8 mouse cellular contexts compared by ENCODE assay signal in the genomic region with DNA sequence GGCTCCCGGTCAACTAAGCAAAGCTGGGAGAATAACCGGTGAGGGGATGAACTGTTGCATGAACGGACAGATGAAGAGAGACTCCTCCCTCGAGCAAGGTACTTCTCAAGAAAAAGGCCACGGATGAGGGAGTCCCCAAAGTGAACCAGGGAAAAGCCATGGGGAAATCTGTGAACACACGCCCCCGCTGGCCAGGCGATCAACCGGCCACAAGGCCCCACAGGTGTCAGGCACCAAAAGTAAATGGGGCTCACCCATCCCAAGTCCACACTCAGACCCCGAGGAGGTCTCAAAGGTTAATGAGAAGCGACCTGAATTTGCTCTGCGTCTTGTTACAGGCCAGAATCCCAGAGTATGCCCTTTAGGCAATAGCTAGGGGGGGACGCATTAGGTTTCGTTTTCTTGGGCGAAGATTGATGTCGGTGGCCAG. TPM values are rescaled to one million over a fixed set of nuclear protein-coding genes. Genes with fewer than 3 reads are reported as not detected.
A peak's percentile ranks its signal among the peaks of the same experiment; 100 is the strongest.
DNase-seq lines count a peak whose midpoint lies in the region; ATAC-seq lines count a peak whose summit lies in the region.

No protein-coding gene starts in this region.

- H3K4me2 ChIP-seq in embryonic facial prominence, embryonic 15.5 days (replicated peaks), result peak overlapping the region; percentile 73
- peak overlapping the region; percentile 68 for H3K4me2 ChIP-seq in stomach, embryonic 16.5 days (ENCODE audit: low read depth, low read length)

- H3K4me1 ChIP-seq in embryonic facial prominence, embryonic 15.5 days, result peaks cover 20% of the 10 kb centered on the region
- peaks cover 33% of the 10 kb centered on the region for H3K4me1 ChIP-seq in midbrain, embryonic 10.5 days
- H3K4me1 ChIP-seq in stomach, embryonic 16.5 days (ENCODE audit: control insufficient read depth, insufficient read depth, low read length), result peaks cover 11% of the 10 kb centered on the region; the same call in 1 of the 2 replicates

- no peak for ATAC-seq in embryonic facial prominence, embryonic 15.5 days (ENCODE audit: insufficient number of reproducible peaks, low FRiP score, low TSS enrichment, low read depth)
- ATAC-seq in stomach, embryonic 16.5 days (ENCODE audit: insufficient read depth, low FRiP score), result 0 out of 2 replicates have a peak, but pooled peaks have one; percentile 0

- no peaks in the 10 kb centered on the region for H3K9me3 ChIP-seq in embryonic facial prominence, embryonic 15.5 days (replicated peaks)
- no peaks in the 10 kb centered on the region for H3K9me3 ChIP-seq in midbrain, embryonic 10.5 days (replicated peaks)
- H3K9me3 ChIP-seq in stomach, embryonic 16.5 days (replicated peaks; ENCODE audit: control insufficient read depth, low read length), result no peaks in the 10 kb centered on the region

- H3K27ac ChIP-seq in embryonic facial prominence, embryonic 15.5 days (replicated peaks), result peak overlapping the region; percentile 96
- H3K27ac ChIP-seq in midbrain, embryonic 10.5 days (replicated peaks), result peak overlapping the region; percentile 94
- H3K27ac ChIP-seq in stomach, embryonic 16.5 days (ENCODE audit: low read length), result peak overlapping the region; percentile 94

- H3K36me3 ChIP-seq in embryonic facial prominence, embryonic 15.5 days, result no peaks in the 10 kb centered on the region
- H3K36me3 ChIP-seq in midbrain, embryonic 10.5 days, result peaks cover 15% of the 10 kb centered on the region
- no peaks in the 10 kb centered on the region for H3K36me3 ChIP-seq in stomach, embryonic 16.5 days (ENCODE audit: control insufficient read depth, insufficient read depth, low read length)

- H3K27me3 ChIP-seq in embryonic facial prominence, embryonic 15.5 days, result no peaks in the 10 kb centered on the region
- no peaks in the 10 kb centered on the region for H3K27me3 ChIP-seq in midbrain, embryonic 10.5 days (ENCODE audit: low read depth, poor library complexity, severe bottlenecking)
- no peaks in the 10 kb centered on the region for H3K27me3 ChIP-seq in stomach, embryonic 16.5 days (ENCODE audit: control insufficient read depth, insufficient read depth, low read length)

- under 1% methylated on average over 16 of the region's 16 CpGs for WGBS in embryonic facial prominence, embryonic 15.5 days
- WGBS in midbrain, embryonic 10.5 days, result under 1% methylated on average over 16 of the region's 16 CpGs
- WGBS in stomach, embryonic 16.5 days, result under 1% methylated on average over 16 of the region's 16 CpGs

- intact Hi-C loops in heart, postnatal 10 days (cut with DNase I), result loop anchor here (1.0 to 2.0 kb wide), 2 partner anchors 20 to 73 kb away; partner anchors contain the start of gene Snapc5

- H3K4me3 ChIP-seq in embryonic facial prominence, embryonic 15.5 days (replicated peaks), result peak overlapping the region; percentile 75
- peak overlapping the region; percentile 95 for H3K4me3 ChIP-seq in midbrain, embryonic 10.5 days
- H3K4me3 ChIP-seq in stomach, embryonic 16.5 days (replicated peaks; ENCODE audit: low read length), result peak overlapping the region; percentile 67

- peak; percentile 59 for DNase-seq in 416B (ENCODE audit: low read depth)
- peak; percentile 39 for DNase-seq in NIH3T3 (ENCODE audit: low read depth)
- DNase-seq in heart, postnatal 10 days, result peak; percentile 54 to 55
- peak; percentile 45 to 66 for DNase-seq in kidney, postnatal 25 days
- no peak for DNase-seq in midbrain, embryonic 10.5 days (ENCODE audit: low spot score)
- no peak for DNase-seq in left cerebral cortex, adult 9 months (ENCODE audit: low spot score in 2 of 2)

- H3K9ac ChIP-seq in embryonic facial prominence, embryonic 15.5 days, result peak overlapping the region; percentile 69
- H3K9ac ChIP-seq in stomach, embryonic 16.5 days (ENCODE audit: low read length), result peak overlapping the region; percentile 90

RNA-seq across cellular contexts. Expression of gene Map2k1, which starts 0.8 kb away (rescaled TPM):
- 99.5 and 100 TPM in 2 replicates for polyA plus RNA-seq in embryonic facial prominence, embryonic 15.5 days (2015; fragmentation: Nextera tagmentation; extraction: Ambion mirVana)
- total RNA-seq in heart, postnatal 10 days (2021), result 10 to 100 TPM; 59.6 to 65.1 TPM
- polyA plus RNA-seq in midbrain, embryonic 10.5 days (2016; fragmentation: Nextera tagmentation; extraction: Ambion mirVana), result 75.9 and 86.7 TPM in 2 replicates
- polyA plus RNA-seq in stomach, embryonic 16.5 days (2015; fragmentation: Nextera tagmentation; extraction: Ambion mirVana), result 80.7 and 80.9 TPM in 2 replicates

RNA-seq across cellular contexts. Expression of gene Uchl4, which starts 17.6 kb away (rescaled TPM):
- polyA plus RNA-seq in embryonic facial prominence, embryonic 15.5 days (2015; fragmentation: Nextera tagmentation; extraction: Ambion mirVana), result 2.1 and 3.2 TPM in 2 replicates
- total RNA-seq in heart, postnatal 10 days (2021), result 1 to 10 TPM; 2.1 to 2.2 TPM
- 3.0 and 3.1 TPM in 2 replicates for polyA plus RNA-seq in midbrain, embryonic 10.5 days (2016; fragmentation: Nextera tagmentation; extraction: Ambion mirVana)
- 2.8 and 3.6 TPM in 2 replicates for polyA plus RNA-seq in stomach, embryonic 16.5 days (2015; fragmentation: Nextera tagmentation; extraction: Ambion mirVana)

RNA-seq across cellular contexts. Expression of gene Tipin, which starts 28.8 kb away (rescaled TPM):
- polyA plus RNA-seq in embryonic facial prominence, embryonic 15.5 days (2015; fragmentation: Nextera tagmentation; extraction: Ambion mirVana), result 171 and 185 TPM in 2 replicates
- total RNA-seq in heart, postnatal 10 days (2021), result 10 to 100 TPM; 26.6 to 28.9 TPM
- polyA plus RNA-seq in midbrain, embryonic 10.5 days (2016; fragmentation: Nextera tagmentation; extraction: Ambion mirVana), result 274 and 311 TPM in 2 replicates
- 132 and 162 TPM in 2 replicates for polyA plus RNA-seq in stomach, embryonic 16.5 days (2015; fragmentation: Nextera tagmentation; extraction: Ambion mirVana)

Comparison
In these comparisons a context has a peak if more than half of its experiments do, and no peak if none do; other contexts are left out.
1. DNase-seq: peak in 416B (single experiment), NIH3T3 (single experiment), heart, postnatal 10 days (2 of 2) and kidney, postnatal 25 days (2 of 2); none in midbrain, embryonic 10.5 days (single experiment) and left cerebral cortex, adult 9 months (0 of 2).
2. Peak in every context shown above with its lines, with median percentiles within 50 percentile points of each other: H3K27ac ChIP-seq and H3K4me3 ChIP-seq.